Mouse (Mus musculus) gastrocnemius, postnatal 10 days (tissue): ENCODE results near the gene Lrig2. TPM values are rescaled to one million over a fixed set of nuclear protein-coding genes. Genes with fewer than 3 reads are reported as not detected.

Source experiments
- DNase-seq: peaks from one replicate; pipeline ENCODE4 v3.0.0; 2021; ENCODE audit warnings: mixed read lengths
- total RNA-seq, 2 experiments: library from RNA; stranded (reverse); gene quantifications; 2 replicates each; pipeline ENCODE4 v1.2.3; 2021

The Lrig2 gene
- total RNA-seq, 2 experiments from 2014 or later, result 10.1 to 16.4 TPM

DNA sequence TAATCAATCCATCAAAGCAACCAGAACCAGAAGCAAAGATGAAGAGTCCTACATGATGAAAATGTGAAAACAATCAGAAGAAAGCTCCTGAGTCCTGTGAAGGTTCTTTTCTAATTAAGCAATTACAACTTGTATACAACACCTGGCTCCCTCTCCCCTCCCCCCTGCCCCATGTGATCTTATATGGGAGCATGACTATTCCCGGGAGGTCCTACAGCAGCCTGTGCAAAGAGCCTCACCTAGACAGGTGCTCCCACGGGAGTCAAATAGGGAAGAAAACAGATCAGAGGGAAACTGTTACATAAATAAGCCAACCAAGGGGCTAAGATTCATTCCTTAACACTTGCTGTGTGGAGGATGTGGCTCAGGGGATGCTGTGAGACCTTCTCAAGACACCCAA is 143.8 kb downstream of the Lrig2 start:
- DNase-seq, result no peak

DNA sequence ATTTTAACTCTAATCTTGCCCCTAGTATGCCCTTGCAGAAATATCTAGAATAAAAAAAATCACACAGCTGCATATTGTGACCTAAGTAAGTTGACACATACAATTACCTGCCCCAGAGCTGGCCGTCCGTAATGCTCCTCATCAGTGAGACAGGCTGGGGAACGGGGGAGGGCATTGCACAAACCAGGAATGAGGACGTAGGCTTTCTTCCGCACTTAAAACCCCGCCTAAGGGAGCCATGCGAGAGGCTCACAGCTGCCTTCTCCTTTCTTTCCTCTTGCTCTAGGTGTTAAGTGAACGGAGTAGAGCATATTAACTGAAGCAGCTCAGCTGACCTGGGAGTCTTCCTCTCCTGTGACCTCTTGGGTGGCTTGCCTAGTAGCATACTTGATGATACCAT is 149.9 kb downstream of the Lrig2 start:
- DNase-seq, result no peak

DNA sequence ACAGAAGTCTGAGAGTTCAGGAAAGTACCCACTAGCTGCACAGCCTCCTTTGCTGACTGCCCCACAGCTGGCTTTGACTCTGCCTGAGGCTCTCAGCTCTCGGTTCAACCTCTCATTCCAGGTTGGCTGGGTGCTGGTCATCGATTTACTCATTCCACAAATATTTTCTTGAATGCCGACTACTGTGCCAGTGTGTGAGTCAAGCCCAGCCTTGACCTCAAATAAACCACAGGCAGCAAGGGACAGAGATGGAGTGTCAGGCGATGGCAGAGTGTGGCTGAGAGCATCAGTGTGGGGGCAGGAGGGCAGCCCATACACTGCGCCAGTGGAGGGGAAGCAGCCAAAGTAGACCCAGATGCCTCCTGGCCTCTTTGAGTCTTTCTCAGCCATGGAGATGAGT is 151.4 kb downstream of the Lrig2 start:
- no peak for DNase-seq

DNA sequence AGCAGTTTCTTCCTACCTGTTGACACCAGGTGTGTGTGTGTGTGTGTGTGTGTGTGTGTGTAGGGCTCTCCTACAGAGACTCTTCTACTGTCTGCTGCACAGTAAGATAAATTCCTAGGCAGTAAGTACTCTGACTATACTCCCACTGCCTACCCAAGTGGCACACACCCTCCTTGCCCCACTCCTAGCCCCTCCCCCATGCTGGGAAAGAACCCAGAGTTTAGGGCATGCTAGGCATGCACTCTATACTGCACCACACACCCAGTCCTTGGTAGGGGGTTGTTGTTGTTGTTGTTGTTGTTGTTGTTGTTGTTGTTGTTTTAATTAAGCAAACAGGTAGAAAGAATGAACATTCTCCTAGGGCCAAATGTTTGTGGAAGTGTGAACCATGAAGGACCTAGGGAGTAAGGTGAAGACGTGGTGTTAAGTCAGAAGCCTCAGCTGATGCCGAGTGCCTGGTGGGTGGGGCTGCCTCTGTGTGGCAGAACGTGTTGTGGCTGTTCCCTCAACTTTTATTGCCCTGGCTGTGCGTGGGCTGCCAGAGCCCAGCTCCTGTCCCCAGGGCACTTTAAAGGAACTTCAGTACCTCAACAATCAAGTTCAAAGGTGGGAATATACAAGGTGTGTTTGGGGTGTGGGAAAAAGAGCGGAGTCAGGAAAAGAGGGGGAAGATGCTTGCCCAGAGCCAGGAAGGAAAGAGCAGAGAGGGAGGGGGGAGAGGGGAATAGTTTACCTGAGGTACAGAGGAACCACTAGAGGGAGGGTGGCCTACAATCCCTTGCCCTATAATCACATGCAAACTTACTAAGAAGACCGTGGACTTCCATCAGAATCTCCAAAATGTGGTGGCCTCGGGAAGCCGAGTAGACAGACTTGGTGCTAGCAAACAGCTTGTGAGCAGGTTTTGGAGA is 152.2 kb downstream of the Lrig2 start:
- no peak for DNase-seq

DNA sequence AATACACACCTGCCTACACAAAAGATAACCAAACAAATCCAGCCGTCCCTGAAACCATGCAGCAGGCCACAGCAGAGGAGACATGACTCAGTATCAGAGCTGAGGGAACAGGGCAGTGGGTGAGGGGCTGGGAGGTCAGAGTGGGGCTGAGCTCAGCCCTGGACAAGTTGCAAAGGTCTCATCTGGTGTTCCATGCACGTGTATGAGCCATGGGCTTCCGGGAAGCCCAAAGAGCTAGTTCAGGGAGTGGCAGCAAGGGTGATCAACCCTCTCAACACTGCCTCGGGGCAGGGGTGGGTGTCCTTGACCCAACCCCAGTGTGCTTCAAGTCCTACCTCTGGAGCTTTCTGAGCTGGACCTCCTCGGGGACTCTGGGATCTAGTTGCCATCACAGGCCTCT is 153.0 kb downstream of the Lrig2 start:
- no peak for DNase-seq

DNA sequence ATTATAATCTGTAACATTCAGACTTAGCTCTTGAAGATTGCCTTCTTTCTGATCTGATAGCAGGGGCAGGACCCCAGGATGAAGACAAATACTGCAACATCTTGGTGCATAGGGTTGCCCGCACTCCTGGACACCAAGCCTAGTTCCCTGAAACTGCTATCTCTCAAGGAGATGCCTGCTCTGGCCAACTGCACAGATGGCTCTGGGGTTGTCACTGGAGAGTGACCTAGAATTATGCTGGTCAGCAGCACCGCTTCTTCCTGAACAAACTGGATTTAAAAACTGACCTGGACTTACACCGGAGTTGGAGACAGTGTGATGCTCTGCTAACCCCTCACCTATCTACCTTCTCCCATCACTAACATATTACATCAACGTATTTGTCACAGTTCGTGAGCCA is 155.6 kb downstream of the Lrig2 start:
- DNase-seq, result no peak

DNA sequence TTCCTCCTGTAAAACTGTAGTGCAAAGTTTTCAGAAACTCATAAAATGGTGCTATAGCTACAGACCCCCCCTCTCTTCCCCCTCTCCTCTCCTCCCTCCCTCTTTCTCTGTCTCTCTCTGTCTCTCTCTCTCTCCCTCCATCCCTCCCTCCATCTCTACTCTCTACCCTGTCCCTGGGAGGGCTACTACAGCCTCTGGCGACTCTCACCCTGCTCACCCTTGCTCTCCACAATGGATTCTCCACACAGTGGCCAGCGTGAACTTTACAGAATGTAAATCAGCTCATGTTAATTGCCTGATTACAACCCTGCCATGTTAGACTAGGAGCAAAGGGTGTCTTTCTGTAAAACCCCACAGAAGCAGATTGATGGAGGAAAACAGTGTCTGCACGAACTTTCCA is 157.8 kb downstream of the Lrig2 start:
- no peak for DNase-seq

DNA sequence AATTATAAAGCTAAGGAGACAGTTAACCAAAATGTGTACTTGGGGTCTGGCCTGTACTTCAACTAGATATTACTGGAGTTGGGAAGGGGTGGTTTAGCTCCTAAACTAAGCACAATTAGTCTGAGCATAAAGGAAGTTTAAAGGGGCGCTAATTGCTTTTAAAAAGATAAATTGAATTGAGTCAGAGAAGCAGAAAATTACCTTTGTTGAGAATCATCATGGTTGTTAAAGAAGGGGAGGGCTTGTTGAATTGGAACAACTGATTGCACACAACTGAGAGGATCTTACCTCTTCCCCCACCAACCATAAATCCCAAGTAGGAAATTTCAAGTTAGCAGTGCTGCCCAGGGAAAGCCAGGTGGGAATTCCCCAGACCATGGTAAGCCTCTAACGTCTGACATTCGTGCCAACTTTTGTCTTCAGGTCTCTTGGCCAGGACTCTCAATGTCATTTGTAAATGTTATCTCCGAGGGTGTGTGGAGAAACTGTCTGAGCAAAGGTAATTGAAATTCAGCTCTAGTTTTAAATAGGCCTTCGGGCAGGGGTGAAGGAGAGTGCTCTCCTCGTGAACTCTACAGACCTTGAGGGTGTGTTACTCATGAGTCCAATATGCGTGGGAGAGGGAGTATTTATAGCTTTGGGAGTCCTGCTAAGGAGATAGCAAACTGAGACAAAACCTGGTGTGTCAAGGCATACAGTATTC is 159.2 kb downstream of the Lrig2 start:
- DNase-seq, result no peak

DNA sequence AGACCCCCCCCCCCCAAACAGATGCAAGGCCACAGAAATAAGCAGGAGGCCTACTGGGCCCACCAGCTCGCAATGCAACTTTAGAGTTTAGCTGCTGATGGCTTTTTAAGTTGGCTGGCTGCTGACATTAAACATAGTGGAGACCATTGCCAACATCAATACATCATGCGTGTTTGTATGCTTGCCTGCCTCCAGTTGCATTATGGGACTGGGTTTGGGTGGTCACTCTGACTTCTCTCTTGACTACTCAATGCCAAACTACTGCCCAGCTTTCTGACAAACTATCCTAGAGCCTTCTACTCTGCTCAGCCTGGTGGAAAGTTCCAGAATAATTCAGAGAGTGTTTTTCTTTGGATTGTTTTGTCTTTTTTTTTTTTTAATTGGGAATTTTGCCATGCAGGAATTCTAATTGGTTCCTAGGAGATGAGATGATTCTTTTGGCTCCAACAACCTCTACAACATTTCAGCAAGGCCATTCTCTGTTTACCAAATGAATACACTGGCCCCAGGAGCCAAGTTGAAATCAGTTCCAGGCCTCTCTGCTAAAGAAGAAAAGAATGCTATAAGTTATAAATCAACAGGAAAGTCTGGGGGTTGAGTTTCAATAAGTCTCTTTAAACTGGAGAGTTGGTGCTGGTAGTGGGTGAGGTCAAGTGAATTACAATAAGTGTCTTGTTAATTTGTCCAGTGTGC is 161.3 kb downstream of the Lrig2 start:
- DNase-seq, result no peak

DNA sequence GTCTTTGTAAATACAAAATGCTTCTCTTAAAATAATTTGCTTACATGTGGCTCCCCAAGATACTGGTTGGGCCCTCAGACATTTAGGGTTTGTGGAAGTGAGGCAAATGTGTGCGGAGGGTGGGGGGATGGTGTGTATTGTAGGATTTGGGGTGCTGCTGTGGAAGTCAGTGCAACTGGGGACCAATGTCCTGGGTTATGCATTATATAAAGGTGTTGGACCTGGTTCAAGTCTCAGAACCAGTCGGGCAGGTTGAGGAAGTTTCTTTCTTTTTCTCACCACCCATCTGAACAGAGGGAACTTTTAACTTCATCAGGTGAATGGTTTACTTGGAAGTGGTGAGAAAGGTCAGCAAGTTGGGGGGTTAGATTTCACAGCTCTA is 161.9 kb downstream of the Lrig2 start:
- DNase-seq, result no peak

DNA sequence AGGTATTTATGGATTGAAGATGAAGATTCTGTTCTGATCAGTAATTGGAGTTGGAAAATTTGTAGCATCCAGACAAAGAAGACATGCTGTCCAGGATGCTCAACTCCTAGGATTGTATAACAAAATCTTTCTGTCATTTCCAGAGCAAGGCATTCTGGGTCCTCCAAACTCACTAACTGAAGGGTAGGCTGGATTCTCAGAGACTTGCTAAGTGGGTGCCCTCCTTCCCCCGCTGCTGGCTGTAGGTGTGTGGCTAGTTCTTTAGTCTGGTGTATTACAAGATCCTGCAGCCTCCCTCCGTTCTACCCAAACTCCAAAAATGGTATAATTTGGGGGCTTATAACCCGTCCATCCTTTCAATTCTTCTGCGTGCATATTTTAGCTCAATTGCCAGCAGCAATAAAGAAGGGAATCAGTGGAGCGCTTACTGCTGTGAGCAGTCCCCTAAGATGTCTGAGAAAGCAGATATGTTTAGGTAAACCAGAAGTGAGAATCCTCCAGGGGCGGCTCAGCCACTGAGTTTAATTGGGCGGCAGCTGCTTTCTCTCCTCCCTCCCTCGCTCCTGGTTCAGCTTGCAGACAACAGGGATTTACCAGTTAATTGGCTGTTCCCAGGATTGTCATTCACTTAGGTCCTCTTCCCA is 162.4 kb downstream of the Lrig2 start:
- no peak for DNase-seq

Other genes with a start within 250 kb of the Lrig2 start
- 10 to 100 TPM; 24.9 to 30.6 TPM for gene Slc16a1, start 126.8 kb upstream of the Lrig2 start, total RNA-seq